8 mouse cellular contexts compared by ENCODE assay signal in the genomic region with DNA sequence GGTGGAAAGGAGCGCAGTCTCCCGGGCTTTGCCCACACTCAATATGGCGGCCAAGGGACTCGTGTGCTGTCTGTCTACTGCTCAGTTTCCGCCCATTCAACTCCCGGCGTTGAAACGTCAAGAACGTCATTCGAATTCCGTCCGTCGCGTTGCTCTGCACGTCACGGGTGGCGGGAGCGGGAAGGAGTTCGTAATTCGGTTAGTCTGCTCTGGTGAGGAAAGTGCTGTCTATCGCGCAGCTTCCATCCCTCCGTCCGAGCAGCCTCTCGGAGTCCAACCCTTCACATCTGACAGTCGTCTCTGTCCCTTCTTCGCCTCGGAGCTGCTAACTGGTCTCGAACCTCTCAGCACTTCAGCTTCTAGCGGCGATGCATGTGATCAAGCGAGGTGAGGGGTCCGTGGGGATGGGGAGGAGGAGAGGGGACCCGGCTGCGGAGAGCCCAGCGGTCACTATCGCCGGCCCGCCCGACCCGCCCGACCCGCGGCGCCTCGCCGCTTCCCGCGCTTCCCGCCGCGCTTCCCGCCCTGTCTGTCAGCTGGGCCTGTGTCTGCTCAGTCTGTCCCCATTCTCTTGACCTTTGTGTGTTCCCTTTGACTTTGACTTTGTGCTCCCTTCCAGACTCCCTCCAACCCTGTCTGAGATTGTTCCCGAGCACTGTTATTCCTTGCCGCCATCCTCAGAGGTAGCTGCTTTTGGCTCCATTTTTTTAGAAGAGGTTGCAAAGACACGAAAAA. TPM values are rescaled to one million over a fixed set of nuclear protein-coding genes. Genes with fewer than 3 reads are reported as not detected.
DNase-seq lines count a peak whose midpoint lies in the region; ATAC-seq and TF ChIP-seq lines count a peak whose summit lies in the region.

TSS of gene Rrm1 (plus strand) at position 39 of the 735 bp plus-strand sequence.

- WGBS in bone marrow, adult 2 months: under 1% methylated on average over 54 of the region's 56 CpGs
- WGBS in embryonic facial prominence, embryonic 15.5 days: under 1% methylated on average over 49 of the region's 56 CpGs
- under 1% methylated on average over 45 of the region's 56 CpGs for WGBS in limb, embryonic 14.5 days
- WGBS in midbrain, postnatal 0 days: under 1% methylated on average over 53 of the region's 56 CpGs

- peak within 1 kb of the TSS; percentile 49 for H3K27ac ChIP-seq in bone marrow, adult 2 months (ENCODE audit: control insufficient read depth, insufficient read depth, low read depth, low read length, poor library complexity)
- peak within 1 kb of the TSS; percentile 85 for H3K27ac ChIP-seq in embryonic facial prominence, embryonic 15.5 days (replicated peaks)
- peak within 1 kb of the TSS; percentile 86 for H3K27ac ChIP-seq in limb, embryonic 14.5 days (replicated peaks; ENCODE audit: low read depth, low read length)
- peak within 1 kb of the TSS; percentile 38; the same call in 1 of the 2 replicates for H3K27ac ChIP-seq in midbrain, postnatal 0 days (ENCODE audit: low read depth, low read length)

- H3K27me3 ChIP-seq in embryonic facial prominence, embryonic 15.5 days: 0 out of 2 replicates have a peak, but pooled peaks cover 2% of the 10 kb centered on the region
- no peaks in the 10 kb centered on the region for H3K27me3 ChIP-seq in limb, embryonic 14.5 days (ENCODE audit: control insufficient read depth, insufficient read depth, low read length)
- no peaks in the 10 kb centered on the region for H3K27me3 ChIP-seq in midbrain, postnatal 0 days (ENCODE audit: insufficient read depth, low read length)

- ATAC-seq in embryonic facial prominence, embryonic 15.5 days (ENCODE audit: insufficient number of reproducible peaks, low FRiP score, low TSS enrichment, low read depth): peak; percentile 98
- ATAC-seq in limb, embryonic 14.5 days (ENCODE audit: low FRiP score, low read depth): peak; percentile 99
- peak; percentile 100 for ATAC-seq in midbrain, postnatal 0 days (ENCODE audit: low FRiP score)

- peak; percentile 89; the same call in 1 of the 2 replicates for TF ChIP-seq POLR2A in bone marrow, adult 2 months (IDR thresholded peaks at IDR 0.05; ENCODE audit: borderline replicate concordance, control insufficient read depth, low read depth, low read length)
- no peak for TF ChIP-seq POLR2A in limb, embryonic 14.5 days (IDR thresholded peaks at IDR 0.05; ENCODE audit: borderline replicate concordance, extremely low read depth, insufficient read depth, insufficient read length)

- H3K9ac ChIP-seq in embryonic facial prominence, embryonic 15.5 days: peak within 1 kb of the TSS; percentile 61
- H3K9ac ChIP-seq in limb, embryonic 14.5 days (ENCODE audit: low read depth, low read length, severe bottlenecking): peak within 1 kb of the TSS; percentile 92
- H3K9ac ChIP-seq in midbrain, postnatal 0 days (replicated peaks; ENCODE audit: low read length, poor library complexity, severe bottlenecking): peak within 1 kb of the TSS; percentile 62

- no peaks in the 10 kb centered on the region for H3K9me3 ChIP-seq in embryonic facial prominence, embryonic 15.5 days (replicated peaks)
- no peaks in the 10 kb centered on the region for H3K9me3 ChIP-seq in limb, embryonic 14.5 days (ENCODE audit: control insufficient read depth, low read length)
- H3K9me3 ChIP-seq in midbrain, postnatal 0 days (ENCODE audit: low read length): no peaks in the 10 kb centered on the region

- TF ChIP-seq CTCF in bone marrow, adult 2 months (IDR thresholded peaks at IDR 0.05; ENCODE audit: control insufficient read depth, insufficient read depth, low read length): 0 out of 2 replicates have a peak, but pooled peaks have one; percentile 1
- no peak for TF ChIP-seq CTCF in midbrain, postnatal 0 days (IDR thresholded peaks at IDR 0.05)

- H3K4me2 ChIP-seq in embryonic facial prominence, embryonic 15.5 days (replicated peaks): peak within 1 kb of the TSS; percentile 53
- peak within 1 kb of the TSS; percentile 78 for H3K4me2 ChIP-seq in limb, embryonic 14.5 days (replicated peaks; ENCODE audit: low read depth, low read length, severe bottlenecking)
- H3K4me2 ChIP-seq in midbrain, postnatal 0 days (ENCODE audit: low read depth, low read length, poor library complexity, severe bottlenecking): peak within 1 kb of the TSS; percentile 78

- H3K4me3 ChIP-seq in bone marrow, adult 2 months (replicated peaks; ENCODE audit: control insufficient read depth, low read depth, low read length): peak within 1 kb of the TSS; percentile 86
- peak within 1 kb of the TSS; percentile 66 for H3K4me3 ChIP-seq in embryonic facial prominence, embryonic 15.5 days (replicated peaks)
- H3K4me3 ChIP-seq in limb, embryonic 14.5 days (replicated peaks; ENCODE audit: low read length): peak within 1 kb of the TSS; percentile 85
- H3K4me3 ChIP-seq in midbrain, postnatal 0 days (ENCODE audit: low read depth, low read length): peak within 1 kb of the TSS; percentile 73

- peak; percentile 99 for DNase-seq in 416B (ENCODE audit: low read depth)
- peak; percentile 97 for DNase-seq in heart, adult 8-10 months (ENCODE audit: low spot score)
- peak; percentile 96 for DNase-seq in kidney, adult 9 months
- DNase-seq in limb, embryonic 14.5 days (ENCODE audit: low spot score): peak; percentile 98
- peak; percentile 99 for DNase-seq in midbrain, postnatal 0 days (ENCODE audit: low spot score)
- DNase-seq in spleen, postnatal 14 days (ENCODE audit: low spot score in 2 of 2): peak; percentile 84 to 90

- H3K36me3 ChIP-seq in embryonic facial prominence, embryonic 15.5 days: peaks cover 10% of the 10 kb centered on the region
- peaks cover 24% of the 10 kb centered on the region for H3K36me3 ChIP-seq in limb, embryonic 14.5 days (ENCODE audit: control insufficient read depth, insufficient read depth, low read length)
- 0 out of 2 replicates have a peak, but pooled peaks cover 3% of the 10 kb centered on the region for H3K36me3 ChIP-seq in midbrain, postnatal 0 days (ENCODE audit: insufficient read depth, low read length)

- H3K4me1 ChIP-seq in bone marrow, adult 2 months (ENCODE audit: control insufficient read depth, insufficient read depth, low read length): no peaks in the 10 kb centered on the region; the same call in 1 of the 2 replicates
- peaks cover 12% of the 10 kb centered on the region for H3K4me1 ChIP-seq in embryonic facial prominence, embryonic 15.5 days
- peaks cover 12% of the 10 kb centered on the region for H3K4me1 ChIP-seq in limb, embryonic 14.5 days (ENCODE audit: control insufficient read depth, insufficient read depth, low read length)
- H3K4me1 ChIP-seq in midbrain, postnatal 0 days (ENCODE audit: insufficient read depth, low read length): no peaks in the 10 kb centered on the region

RNA-seq across cellular contexts. Expression of gene Rrm1, which starts in this region (rescaled TPM):
- polyA plus RNA-seq in bone marrow, adult 2 months (2011; ENCODE audit: insufficient read depth, insufficient read length, low replicate concordance, missing spikeins): 151 and 245 TPM in 2 replicates
- 119 and 125 TPM in 2 replicates for polyA plus RNA-seq in embryonic facial prominence, embryonic 15.5 days (2015; fragmentation: Nextera tagmentation; extraction: Ambion mirVana)
- total RNA-seq in heart, adult 8-10 months (2022): 10 to 100 TPM in 3 of 4 experiments, 1 to 10 TPM in 1; 8.8 to 13.1 (median 10.9) TPM
- polyA plus RNA-seq in limb, embryonic 14.5 days (2012; rRNA removed): 66.3 and 79.7 TPM in 2 replicates
- polyA plus RNA-seq in limb, embryonic 14.5 days (2014; fragmentation: Nextera tagmentation; extraction: Ambion mirVana): 115 and 134 TPM in 2 replicates
- total RNA-seq in midbrain, postnatal 0 days (2014; rRNA removed): 31.2 and 35.6 TPM in 2 replicates
- 25.0 and 26.1 TPM in 2 replicates for polyA plus RNA-seq in midbrain, postnatal 0 days (2015; fragmentation: Nextera tagmentation; extraction: Ambion mirVana)

Comparison
In these comparisons a context has a peak if more than half of its experiments do, and no peak if none do; other contexts are left out.
1. Peak in every context shown above with its lines: DNase-seq, ATAC-seq, H3K4me3 ChIP-seq and H3K27ac ChIP-seq.